Mouse (Mus musculus) spleen, adult 12 weeks (tissue): Measurements from ENCODE around the gene Gm45716.
"Not testable (repeated sequence)": the region's sequence is repeated elsewhere in the genome, so short reads cannot be mapped to it uniquely, and the experiment has no call there.

Experiments
- DNase-seq: peaks from one replicate; pipeline ENCODE4 v3.0.0; 2022; ENCODE audit warnings: low spot score

Gene Gm45716

DNA sequence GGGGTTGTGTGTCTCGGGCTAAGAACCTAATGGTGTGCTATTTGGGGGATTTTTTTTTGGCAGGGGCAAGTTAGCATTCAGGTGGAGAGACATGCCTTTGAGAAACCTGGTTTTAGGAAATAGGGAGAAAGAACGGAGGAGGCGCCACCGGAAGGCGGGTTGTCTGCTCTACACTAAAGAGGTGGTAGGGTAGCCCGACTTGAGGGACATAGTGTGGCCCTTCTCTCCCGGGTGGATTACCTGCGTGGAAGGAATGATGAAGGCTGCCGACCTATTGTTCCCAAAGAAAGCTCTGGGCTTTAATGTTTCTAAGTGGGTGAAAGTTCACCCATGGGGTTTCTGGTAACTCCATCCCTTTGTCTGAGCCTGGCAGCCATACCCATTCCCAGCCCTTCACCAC lies 62.7 kb downstream of the Gm45716 start:
- DNase-seq: no peak

DNA sequence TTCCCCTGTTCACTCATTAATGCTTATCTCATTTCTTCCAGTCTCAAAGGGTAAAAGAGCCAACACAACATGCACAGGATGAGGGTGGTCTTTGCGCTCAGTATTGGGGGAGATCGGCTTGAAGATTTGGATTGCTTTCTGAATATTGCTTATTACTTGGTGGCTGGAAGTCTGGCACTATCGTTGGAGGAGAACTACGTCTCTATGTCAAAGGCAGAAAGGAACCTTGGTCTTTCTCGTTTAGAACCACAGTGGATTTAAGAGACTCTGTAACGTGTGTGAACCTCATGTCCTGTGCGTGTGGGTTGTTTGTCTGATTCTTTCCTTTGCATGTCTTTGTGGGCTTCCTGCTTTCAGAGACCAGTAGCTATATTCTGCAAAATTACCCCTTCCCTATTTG lies 63.2 kb downstream of the Gm45716 start:
- DNase-seq: no peak

DNA sequence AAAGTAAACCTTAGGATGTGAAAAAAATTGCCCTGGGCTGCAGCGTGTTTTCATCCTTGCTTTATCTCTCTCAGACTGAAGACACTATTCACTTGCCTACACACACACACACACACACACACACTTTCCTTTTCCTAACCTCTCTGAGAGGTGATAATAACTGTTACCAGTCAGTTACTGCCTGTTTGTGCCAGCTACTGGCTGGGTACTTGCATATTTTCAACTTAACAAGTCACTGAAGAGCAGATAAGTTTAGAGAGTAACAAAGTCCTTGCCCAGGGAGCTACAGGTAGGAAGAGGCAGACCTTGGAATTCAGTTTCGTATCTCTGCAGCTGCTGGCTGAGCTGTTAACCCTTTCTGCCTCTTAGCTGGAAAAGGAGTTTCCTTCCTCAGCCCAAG lies 64.4 kb downstream of the Gm45716 start:
- DNase-seq: no peak

DNA sequence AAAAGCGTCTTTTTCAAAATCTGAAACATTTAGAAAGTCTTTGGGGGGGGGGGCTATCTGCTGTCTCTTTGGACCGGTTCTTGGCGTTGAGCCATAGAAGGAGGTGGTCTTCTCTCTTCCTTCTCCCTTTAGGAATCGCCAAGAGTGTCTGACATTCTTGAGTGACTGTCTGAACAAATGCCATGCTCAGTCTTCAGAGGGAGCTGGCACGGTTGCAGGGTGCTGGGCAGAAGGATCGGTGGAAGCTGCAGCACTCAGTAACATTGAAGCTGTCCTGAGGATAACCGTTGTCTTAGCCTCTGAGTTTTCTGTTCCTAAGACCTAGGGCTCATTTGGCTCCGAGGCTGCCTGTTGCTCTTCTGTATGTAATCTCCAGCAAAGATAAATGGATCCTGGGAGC lies 64.9 kb downstream of the Gm45716 start:
- no peak for DNase-seq

DNA sequence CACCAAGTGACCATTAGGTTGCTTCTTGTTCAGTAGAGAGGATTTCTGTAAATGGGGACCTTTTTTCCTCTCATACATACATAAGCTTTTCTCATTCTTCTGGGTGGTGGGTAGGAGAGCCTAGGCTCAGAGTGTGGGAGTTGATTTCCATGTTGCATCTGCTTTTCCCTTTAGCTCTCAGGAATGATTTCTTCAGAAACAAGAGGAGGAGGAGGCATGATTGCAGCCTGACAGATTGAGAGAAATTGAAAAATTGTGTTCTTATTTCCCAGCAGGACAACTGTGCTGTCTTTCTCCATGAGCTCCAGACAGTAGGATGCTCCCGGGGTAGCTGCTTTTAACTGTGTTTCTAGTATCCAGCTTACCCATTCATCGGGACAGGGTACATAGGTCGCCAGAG lies 67.1 kb downstream of the Gm45716 start:
- no peak for DNase-seq

DNA sequence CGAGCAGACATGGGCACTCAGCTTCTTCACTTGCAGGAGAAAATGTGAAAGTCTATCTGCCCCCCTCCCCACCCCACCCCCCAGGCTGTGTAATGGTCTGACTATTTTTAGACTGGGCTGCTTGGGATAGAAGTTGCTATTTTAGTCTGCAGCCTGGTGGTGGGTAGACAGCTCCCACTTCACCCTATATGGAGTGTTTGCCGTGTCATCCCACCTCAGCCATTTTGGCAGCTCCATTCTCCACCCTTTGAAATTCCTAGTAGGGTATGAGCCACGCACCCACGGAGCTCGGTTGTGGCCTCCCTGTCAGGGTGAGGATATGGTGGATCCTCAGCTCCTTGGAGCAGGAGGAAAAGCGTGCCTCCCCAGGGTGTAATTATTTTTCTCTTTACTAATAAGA lies 68.2 kb downstream of the Gm45716 start:
- DNase-seq: no peak

DNA sequence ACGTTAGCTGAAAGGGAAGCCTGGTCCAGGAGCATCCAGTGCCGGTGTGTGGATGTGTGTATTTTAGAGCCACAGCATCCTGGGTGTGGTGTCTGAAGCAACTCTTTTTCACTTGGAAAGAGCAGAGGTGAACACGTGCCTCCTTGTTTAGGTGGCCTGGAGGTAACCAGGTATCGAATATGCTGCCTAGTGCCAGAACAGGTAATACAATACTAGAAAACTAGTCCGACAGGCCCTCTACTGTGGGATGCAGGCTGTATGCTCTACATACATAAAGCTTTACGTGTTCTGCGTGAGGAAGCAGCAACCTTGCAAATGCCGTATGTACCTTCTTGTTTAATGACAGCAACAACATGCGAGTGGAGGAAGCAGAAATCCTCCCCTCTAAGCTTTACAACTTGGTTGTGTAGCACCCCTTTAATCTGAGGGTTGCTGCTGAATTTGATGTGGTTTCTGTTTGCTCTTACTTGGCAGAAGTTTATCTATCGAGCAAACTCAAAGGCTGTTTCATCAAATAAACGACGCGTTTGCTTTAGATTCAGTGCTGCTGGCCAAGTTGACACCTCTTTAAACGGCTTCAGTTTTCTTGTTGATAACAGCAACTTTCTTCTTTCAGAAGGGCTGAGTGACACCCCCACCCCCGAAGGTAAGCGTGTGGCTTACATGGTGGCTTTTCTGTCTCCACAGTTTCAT lies 69.5 kb downstream of the Gm45716 start:
- no peak for DNase-seq

DNA sequence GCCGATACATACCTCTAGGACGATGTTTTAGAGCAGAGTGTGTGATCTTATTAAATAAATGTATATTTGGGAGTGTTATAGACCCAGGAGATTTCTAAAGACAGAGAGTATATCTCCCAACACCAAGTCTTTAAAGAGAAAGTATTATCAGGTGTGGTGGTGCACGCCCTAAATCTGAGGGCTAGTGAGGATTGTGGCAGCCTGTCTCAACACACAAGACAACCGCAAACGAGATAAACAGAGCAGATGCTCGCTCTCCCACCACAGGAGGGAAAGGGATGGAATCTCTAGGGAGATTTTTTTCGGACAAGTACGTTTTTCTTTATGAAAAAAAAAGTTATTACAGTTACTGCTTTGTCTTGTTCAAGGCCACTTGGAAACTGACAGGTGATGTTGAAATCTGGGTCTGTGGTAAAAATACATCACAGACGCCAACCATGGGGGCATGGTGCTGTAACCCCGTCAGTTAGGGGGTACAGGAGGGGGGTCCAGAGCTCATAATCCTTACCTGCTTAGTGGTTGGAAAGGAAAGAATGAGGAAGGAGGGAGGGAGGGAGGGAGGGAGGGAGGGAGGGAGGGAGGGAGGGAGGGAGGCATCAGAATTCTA lies 70.9 kb downstream of the Gm45716 start:
- DNase-seq: no peak

DNA sequence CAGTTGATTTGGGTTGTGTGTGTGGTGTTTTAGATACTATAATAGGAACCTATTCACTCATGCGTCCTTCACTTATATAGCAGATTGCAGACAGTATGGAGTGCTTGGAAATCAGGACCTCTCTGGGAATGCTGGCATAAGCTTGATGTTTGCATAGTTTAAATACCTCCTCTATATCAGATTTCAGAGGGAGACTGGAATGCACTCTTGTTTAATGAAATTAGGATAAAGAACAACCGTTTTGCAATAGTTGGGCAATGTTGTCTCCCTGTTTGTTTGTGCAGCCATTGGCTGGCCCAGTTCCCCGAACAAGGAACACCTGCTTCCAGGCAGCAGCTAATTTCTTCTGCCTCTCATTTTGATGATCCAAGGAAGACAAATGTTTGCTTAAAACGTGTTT lies 71.6 kb downstream of the Gm45716 start:
- no peak for DNase-seq

DNA sequence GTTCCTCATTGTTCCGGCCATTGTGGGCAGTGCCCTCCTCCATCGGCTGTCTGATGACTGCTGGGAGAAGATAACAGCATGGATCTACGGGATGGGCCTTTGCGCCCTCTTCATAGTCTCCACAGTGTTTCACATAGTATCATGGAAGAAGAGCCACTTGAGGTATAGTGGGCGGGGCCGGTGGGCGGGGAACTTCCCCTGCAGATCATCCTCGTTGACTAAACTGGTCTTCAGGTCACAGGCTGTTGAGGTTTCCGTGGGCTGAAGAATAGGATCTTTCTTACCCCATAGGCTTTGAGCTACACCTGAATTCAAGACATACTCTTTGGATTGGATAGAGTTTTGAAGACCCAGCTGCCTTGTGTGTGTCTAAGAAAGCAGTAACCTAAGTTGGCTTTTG lies 72.3 kb downstream of the Gm45716 start:
- no peak for DNase-seq

DNA sequence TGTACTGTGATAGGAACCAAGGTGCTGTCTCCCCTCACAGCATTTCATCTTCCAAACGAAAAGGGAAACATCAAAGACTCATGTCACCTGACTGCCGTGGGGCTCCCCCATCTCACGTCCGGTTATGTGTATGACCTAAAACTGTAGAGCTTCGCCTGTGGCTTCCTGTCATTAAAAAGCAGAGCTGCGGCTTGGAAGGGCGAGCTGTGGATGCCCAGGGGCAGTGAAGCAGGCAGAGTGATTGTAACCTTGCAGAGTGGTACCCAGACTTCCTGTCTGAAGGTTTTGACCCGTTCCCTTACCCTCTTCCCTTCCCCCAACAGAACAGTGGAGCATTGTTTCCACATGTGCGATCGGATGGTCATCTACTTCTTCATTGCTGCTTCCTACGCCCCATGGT lies 76.7 kb downstream of the Gm45716 start:
- peak; percentile 44 for DNase-seq

DNA sequence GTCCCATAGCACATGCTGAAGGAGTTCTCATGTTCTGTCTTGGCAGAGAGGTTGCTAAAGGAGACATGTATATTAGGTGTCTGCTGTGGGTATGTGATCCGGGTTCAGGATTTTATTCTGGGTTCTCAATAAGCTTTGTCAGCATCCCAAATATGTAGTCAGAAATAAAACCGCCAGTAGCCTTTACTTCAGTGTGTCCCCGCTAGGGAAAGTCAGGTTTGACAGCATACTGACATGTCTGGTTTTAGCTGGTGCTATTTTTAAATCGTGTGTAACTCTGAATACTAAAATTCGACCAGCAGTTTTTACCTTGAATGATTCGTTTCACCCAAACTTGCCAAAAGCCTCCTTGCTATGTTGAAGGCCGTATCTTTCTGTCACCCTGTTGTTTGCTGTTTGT lies 78.1 kb downstream of the Gm45716 start:
- DNase-seq: no peak

DNA sequence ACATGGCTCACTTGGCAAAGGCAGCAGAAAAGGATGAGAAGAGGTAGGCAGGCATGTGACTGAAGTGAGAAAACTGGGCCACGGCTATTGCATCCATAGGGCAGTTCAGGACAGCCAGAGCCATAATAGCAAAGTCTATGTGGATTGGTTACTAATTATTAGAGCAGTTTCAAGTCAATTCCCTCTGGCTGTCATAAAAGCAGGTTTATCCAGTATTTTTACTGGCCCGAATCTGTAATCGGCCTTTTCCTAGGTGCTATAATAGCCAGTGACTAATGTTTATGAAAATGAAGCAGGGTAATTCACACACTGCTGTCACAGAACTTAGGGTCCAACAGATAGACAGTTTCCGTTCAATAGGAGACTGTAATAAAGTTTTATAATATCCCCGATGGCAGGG lies 81.5 kb downstream of the Gm45716 start:
- no peak for DNase-seq

DNA sequence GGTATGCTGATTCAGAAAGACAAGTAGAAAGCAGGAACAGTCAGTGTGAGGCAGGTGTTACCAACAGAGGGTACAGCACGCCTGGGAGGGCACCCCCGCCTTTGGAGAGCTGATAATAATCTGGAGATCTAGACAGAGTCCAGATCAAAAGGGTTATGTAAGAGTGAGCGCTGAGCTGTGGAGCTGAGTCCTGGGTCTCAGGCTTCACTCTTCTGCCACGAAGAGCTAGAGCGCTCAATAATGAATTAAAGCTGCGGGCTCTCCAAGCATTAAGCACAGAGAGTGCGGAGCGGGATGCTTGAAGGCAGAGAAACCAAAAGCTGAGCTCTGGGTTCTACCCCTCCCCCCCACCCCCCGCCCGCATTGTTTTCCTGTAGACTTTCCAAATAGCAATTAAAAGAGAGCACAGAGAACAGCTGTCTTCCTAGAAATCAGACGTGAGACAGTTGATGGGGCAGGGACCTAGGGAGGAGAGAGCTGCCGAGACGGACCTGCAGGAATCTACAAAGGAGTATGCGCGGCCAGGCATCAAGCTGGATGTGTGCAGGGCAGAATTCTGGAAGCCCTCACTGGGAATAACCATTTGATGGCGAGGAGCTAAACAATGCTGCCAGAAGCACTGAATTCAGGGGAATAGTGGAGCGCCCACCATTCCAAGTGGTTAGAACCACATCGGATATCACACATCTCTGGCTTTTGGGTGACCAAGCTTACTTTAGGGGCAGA lies 82.1 kb downstream of the Gm45716 start:
- no peak for DNase-seq

DNA sequence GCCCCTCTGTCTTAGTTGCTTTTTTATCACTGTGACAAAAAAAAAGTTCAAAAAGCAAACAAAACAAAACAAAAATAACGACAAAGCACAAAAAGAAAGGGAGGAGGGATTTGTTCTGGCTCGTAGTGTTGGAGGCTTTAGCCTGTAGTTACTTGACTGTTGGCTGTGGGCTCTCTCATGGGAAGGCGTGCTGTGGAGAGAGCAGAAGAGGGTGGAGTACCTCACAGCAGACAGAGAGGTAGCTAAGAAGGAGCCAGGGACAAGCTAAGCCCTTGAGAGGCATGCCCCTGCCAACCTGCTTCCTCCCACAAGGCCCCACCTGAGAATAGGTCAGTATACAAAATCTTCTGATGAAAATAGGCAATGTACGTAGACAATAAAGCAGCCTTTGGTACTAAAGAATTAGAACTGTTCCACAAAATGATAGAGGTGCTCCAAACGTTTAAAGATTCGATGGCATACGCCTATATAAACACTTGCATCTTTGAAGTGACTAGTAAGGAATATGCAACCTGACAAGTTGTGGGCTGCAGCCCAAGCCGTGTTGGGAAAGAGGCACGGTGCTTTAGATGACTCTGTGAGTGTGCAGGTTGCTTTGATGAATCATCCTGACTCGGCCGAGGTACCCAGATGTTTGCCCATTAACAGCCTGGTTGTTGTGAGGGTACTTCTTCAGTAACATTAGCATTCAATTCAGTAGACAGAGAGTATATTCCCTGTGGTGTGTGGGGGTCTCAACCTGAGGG lies 82.8 kb downstream of the Gm45716 start:
- no peak for DNase-seq

DNA sequence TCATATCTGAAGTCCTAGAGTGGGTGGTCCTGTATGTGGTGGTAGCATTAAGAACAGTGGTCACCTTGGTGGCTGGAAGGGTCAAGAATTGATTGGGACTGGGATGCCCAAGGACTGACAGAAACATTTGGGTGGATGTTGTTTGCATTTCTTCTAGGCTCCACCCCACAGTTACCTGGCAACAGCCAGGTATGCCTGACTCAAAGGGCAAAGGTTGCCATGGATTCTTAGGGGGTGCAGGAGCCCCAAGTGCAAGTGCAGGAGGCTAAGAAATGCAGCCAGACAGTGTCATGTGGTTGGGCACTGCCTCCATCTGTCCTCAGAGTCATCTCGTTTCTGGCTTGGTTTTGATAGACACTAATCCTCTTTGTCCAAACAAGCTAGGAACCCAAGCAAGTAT lies 86.7 kb downstream of the Gm45716 start:
- DNase-seq: no peak

DNA sequence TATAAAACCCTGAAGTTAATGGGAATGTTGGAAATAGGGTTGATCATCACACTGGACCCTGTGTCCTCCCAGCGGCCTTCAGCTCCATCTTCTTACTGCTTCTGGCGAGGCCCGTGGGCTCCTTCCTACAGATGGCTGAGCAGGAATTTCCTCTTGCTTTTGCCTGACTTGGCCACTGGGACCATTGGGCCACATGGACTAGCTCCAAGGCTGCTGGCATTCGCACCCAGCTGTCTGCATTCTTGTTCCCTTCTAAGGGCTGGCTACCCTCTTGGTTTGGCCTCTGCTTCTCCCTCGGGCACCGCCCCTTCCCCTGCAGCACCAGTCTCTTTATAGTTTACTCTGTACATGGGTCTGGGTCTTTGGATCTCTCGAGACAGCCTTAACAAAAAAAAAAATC lies 88.2 kb downstream of the Gm45716 start:
- DNase-seq: no peak

DNA sequence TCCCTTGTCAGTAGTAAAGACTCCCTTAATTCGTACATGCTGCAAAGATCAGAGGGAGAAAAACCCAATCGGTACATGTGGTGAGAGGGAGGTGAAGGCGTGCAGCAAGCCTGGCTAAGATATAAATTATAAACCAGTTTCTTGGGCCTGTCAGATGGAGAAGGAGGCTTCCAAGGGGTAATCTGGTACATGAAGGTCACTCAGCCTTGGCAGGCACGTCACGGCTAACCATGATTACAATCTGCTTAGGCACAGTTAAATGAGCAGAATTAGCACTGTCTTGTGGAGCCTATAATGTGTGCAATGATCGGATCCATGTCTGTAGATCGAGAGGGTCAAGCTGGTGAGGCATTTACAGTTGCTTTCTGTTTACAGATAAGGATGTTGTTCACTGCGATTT lies 88.7 kb downstream of the Gm45716 start:
- DNase-seq: no peak

DNA sequence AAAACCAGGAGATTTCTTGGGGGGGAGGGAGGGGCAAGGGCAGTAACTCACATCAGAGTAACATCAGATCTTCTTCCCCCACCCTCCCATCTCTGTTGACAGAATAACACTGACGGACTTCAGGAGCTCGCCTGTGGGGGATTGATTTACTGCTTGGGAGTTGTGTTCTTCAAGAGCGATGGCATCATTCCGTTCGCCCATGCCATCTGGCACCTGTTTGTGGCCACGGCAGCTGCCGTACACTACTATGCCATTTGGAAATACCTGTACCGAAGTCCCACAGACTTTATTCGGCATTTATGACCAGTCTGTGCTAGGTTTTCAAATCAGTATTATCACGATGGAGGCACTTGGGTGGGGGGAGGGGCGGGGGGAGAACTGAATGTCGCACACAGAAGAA lies 89.1 kb downstream of the Gm45716 start:
- no peak for DNase-seq

DNA sequence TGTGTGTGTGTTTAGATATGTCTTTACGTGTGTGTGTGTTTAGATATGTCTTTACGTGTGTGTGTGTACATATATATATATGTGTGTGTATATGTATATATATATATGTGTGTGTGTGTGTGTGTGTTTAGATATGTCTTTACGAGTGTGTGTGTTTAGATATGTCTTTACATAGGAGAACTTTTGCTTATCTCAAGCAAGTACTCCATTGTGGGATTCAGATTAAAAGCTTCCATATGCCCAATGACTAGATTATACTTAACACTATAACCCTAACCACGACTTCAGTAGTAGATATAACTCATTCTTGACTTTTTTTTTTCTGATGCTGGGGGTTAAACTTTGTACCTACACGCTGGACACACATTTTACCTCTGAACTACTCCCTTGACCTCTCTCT lies 92.6 kb downstream of the Gm45716 start:
- no peak for DNase-seq

DNA sequence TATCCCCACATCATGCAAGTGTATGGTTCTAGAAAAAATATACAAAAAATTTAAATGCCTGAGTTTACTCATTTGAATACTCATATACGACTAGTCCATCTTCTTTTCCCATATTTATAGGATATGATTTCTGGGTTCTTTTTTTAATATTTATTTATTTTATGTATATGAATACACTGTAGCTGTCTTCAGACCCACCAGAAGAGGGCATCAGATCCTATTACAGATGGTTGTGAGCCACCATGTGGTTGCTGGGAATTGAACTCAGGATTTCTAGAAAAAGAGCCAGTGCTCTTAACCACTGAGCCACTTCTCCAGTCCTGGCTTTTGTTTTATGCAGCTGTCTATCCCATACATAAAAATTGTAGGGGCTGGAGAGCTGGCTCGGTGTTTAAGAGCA lies 94.5 kb downstream of the Gm45716 start:
- not testable (repeated sequence) for DNase-seq

DNA sequence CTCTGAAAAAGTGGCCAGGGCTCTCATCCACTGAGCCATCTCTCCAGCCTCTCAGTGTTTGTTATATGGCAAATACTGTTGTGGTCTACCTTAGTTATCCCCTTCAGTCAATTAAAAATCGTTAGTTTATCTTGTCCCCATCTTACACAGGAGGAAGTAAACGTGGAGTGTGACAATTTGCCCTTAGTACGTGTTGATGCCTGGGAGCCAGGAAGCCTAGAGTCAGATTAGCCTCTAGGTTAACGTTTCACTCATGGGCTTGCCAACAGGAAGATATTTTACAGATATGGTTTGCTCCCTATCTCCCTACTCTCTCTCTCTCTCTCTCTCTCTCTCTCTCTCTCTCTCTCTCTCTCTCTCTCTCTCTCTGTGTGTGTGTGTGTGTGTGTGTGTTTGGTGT lies 95.7 kb downstream of the Gm45716 start:
- DNase-seq: no peak

DNA sequence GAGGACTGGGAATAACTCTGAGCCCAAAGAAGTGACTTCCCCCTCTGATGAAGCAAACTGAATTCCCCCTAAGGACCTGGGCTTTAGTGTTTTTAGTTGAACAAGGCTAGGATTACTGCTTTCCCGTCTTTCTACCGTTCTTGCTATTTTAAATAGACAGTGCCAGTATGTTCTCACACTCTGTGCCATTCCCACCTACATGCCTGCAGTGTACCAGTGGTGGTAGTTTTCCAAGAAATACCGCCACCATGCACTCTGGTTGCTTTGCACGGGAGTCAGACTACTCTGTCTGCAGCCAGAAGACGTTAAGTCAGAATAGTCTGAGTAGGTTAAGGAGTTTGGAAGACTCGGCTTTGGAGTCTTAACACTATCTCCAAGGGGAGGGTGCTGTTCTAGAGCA lies 96.1 kb downstream of the Gm45716 start:
- no peak for DNase-seq
